Mouse (Mus musculus): ENCODE results near the gene Ncor2. TPM values are rescaled to one million over a fixed set of nuclear protein-coding genes. Genes with fewer than 3 reads are reported as not detected.

Ncor2 gene
- polyA plus RNA-seq, 1 experiment: 49.9 TPM

DNA sequence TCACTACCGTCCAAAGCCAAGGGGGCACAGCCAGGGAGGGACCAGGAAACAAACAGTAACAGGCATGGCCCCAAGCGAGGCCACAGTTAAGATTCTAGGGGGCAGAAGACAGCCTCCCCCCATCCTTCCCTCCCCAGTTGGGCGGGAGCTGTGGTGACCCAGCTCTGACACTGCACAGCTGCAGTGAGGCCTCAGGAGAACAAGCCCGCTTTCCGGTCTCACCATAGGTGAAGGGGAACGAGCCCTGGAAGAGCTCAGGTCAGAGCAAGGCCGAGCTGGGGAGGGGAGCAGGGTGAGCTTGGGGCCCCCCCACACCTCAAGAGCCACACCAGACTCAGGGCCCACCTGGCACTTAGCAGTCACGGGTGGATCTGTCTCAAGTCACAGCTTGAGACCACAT lies 123.1 kb downstream of the Ncor2 start:
- H3K36me3 ChIP-seq (ENCODE audit: control insufficient read depth, insufficient read depth, low read length): peaks cover 7% of the 10 kb centered on the region
- H3K4me3 ChIP-seq (ENCODE audit: low read depth, low read length): no peak overlapping the region
- peaks cover 11% of the 10 kb centered on the region for H3K4me1 ChIP-seq (ENCODE audit: control insufficient read depth, insufficient read depth, insufficient read length, low read length)
- H3K27ac ChIP-seq (ENCODE audit: insufficient read depth, low read depth, low read length): no peak overlapping the region
- no peaks in the 10 kb centered on the region for H3K27me3 ChIP-seq (ENCODE audit: control insufficient read depth, insufficient read depth, low read length)
- TF ChIP-seq CTCF (IDR thresholded peaks at IDR 0.05; ENCODE audit: extremely low read depth, insufficient read length, insufficient replicate concordance, low read depth, low read length): no peak
- TF ChIP-seq POLR2A (IDR thresholded peaks at IDR 0.05; ENCODE audit: low read depth, low read length): no peak
- 78% methylated on average over 8 of the region's 8 CpGs for WGBS

GRCm38 (mm10) chr5:125053661-125054060 lies 125.4 kb downstream of the Ncor2 start:
- WGBS: 90% methylated on average over 7 of the region's 7 CpGs
- TF ChIP-seq POLR2A (IDR thresholded peaks at IDR 0.05; ENCODE audit: low read depth, low read length) (no peak), CTCF (IDR thresholded peaks at IDR 0.05; ENCODE audit: extremely low read depth, insufficient read length, insufficient replicate concordance, low read depth, low read length) (no peak)
- Histone ChIP-seq H3K27ac (ENCODE audit: insufficient read depth, low read depth, low read length) (no peak overlapping the region; the same call in 1 of the 2 replicates), H3K27me3 (ENCODE audit: control insufficient read depth, insufficient read depth, low read length) (no peaks in the 10 kb centered on the region), H3K36me3 (ENCODE audit: control insufficient read depth, insufficient read depth, low read length) (peaks cover 18% of the 10 kb centered on the region), H3K4me1 (ENCODE audit: control insufficient read depth, insufficient read depth, insufficient read length, low read length) (peaks cover 11% of the 10 kb centered on the region), H3K4me3 (ENCODE audit: low read depth, low read length) (no peak overlapping the region)

- peak overlapping the region; percentile 23; the same call in 1 of the 2 replicates for H3K27ac ChIP-seq (ENCODE audit: insufficient read depth, low read depth, low read length)
- H3K4me3 ChIP-seq (ENCODE audit: low read depth, low read length): no peak overlapping the region
Observed at GRCm38 (mm10) chr5:125052603-125053488, 126.2 kb downstream of the Ncor2 start.

GRCm38 (mm10) chr5:125052237-125052602 lies 126.8 kb downstream of the Ncor2 start:
- H3K36me3 ChIP-seq (ENCODE audit: control insufficient read depth, insufficient read depth, low read length): peaks cover 29% of the 10 kb centered on the region
- peaks cover 11% of the 10 kb centered on the region for H3K4me1 ChIP-seq (ENCODE audit: control insufficient read depth, insufficient read depth, insufficient read length, low read length)
- TF ChIP-seq CTCF (IDR thresholded peaks at IDR 0.05; ENCODE audit: extremely low read depth, insufficient read length, insufficient replicate concordance, low read depth, low read length) (no peak), POLR2A (IDR thresholded peaks at IDR 0.05; ENCODE audit: low read depth, low read length) (no peak)
- no peak overlapping the region for H3K4me3 ChIP-seq (ENCODE audit: low read depth, low read length)
- 74% methylated on average over 10 of the region's 10 CpGs for WGBS
- no peak overlapping the region for H3K27ac ChIP-seq (ENCODE audit: insufficient read depth, low read depth, low read length)
- H3K27me3 ChIP-seq (ENCODE audit: control insufficient read depth, insufficient read depth, low read length): no peaks in the 10 kb centered on the region

More at GRCm38 (mm10) chr5:125052603-125053488, 126.2 kb downstream of the Ncor2 start:
- TF ChIP-seq CTCF (IDR thresholded peaks at IDR 0.05; ENCODE audit: extremely low read depth, insufficient read length, insufficient replicate concordance, low read depth, low read length): no peak
- TF ChIP-seq POLR2A (IDR thresholded peaks at IDR 0.05; ENCODE audit: low read depth, low read length): no peak
- Histone ChIP-seq H3K4me1 (ENCODE audit: control insufficient read depth, insufficient read depth, insufficient read length, low read length) (peaks cover 11% of the 10 kb centered on the region), H3K27me3 (ENCODE audit: control insufficient read depth, insufficient read depth, low read length) (no peaks in the 10 kb centered on the region), H3K36me3 (ENCODE audit: control insufficient read depth, insufficient read depth, low read length) (peaks cover 24% of the 10 kb centered on the region)
- 71% methylated on average over 23 of the region's 23 CpGs for WGBS

GRCm38 (mm10) chr5:125049481-125049880 lies 129.5 kb downstream of the Ncor2 start:
- H3K36me3 ChIP-seq (ENCODE audit: control insufficient read depth, insufficient read depth, low read length): peaks cover 45% of the 10 kb centered on the region

GRCm38 (mm10) chr5:125046436-125046835 lies 132.6 kb downstream of the Ncor2 start:
- WGBS: 75% methylated on average over 5 of the region's 5 CpGs
- H3K27me3 ChIP-seq (ENCODE audit: control insufficient read depth, insufficient read depth, low read length): no peaks in the 10 kb centered on the region
- no peaks in the 10 kb centered on the region for H3K4me1 ChIP-seq (ENCODE audit: control insufficient read depth, insufficient read depth, insufficient read length, low read length)
- TF ChIP-seq POLR2A (IDR thresholded peaks at IDR 0.05; ENCODE audit: low read depth, low read length): no peak
- TF ChIP-seq CTCF (IDR thresholded peaks at IDR 0.05; ENCODE audit: extremely low read depth, insufficient read length, insufficient replicate concordance, low read depth, low read length): no peak
- peaks cover 51% of the 10 kb centered on the region for H3K36me3 ChIP-seq (ENCODE audit: control insufficient read depth, insufficient read depth, low read length)
- H3K4me3 ChIP-seq (ENCODE audit: low read depth, low read length): no peak overlapping the region
- no peak overlapping the region for H3K27ac ChIP-seq (ENCODE audit: insufficient read depth, low read depth, low read length)

More at GRCm38 (mm10) chr5:125049481-125049880, 129.5 kb downstream of the Ncor2 start:
- 95% methylated on average over 4 of the region's 4 CpGs for WGBS
- peaks cover 6% of the 10 kb centered on the region for H3K4me1 ChIP-seq (ENCODE audit: control insufficient read depth, insufficient read depth, insufficient read length, low read length)
- H3K27ac ChIP-seq (ENCODE audit: insufficient read depth, low read depth, low read length): no peak overlapping the region
- no peak for TF ChIP-seq POLR2A (IDR thresholded peaks at IDR 0.05; ENCODE audit: low read depth, low read length)
- TF ChIP-seq CTCF (IDR thresholded peaks at IDR 0.05; ENCODE audit: extremely low read depth, insufficient read length, insufficient replicate concordance, low read depth, low read length): no peak
- no peak overlapping the region for H3K4me3 ChIP-seq (ENCODE audit: low read depth, low read length)
- H3K27me3 ChIP-seq (ENCODE audit: control insufficient read depth, insufficient read depth, low read length): no peaks in the 10 kb centered on the region

GRCm38 (mm10) chr5:125045202-125045601 lies 133.8 kb downstream of the Ncor2 start:
- H3K27ac ChIP-seq (ENCODE audit: insufficient read depth, low read depth, low read length): no peak overlapping the region
- no peaks in the 10 kb centered on the region for H3K4me1 ChIP-seq (ENCODE audit: control insufficient read depth, insufficient read depth, insufficient read length, low read length)
- H3K36me3 ChIP-seq (ENCODE audit: control insufficient read depth, insufficient read depth, low read length): peaks cover 42% of the 10 kb centered on the region
- no peaks in the 10 kb centered on the region for H3K27me3 ChIP-seq (ENCODE audit: control insufficient read depth, insufficient read depth, low read length)
- TF ChIP-seq POLR2A (IDR thresholded peaks at IDR 0.05; ENCODE audit: low read depth, low read length) (no peak), CTCF (IDR thresholded peaks at IDR 0.05; ENCODE audit: extremely low read depth, insufficient read length, insufficient replicate concordance, low read depth, low read length) (no peak)
- H3K4me3 ChIP-seq (ENCODE audit: low read depth, low read length): no peak overlapping the region
- WGBS: 83% methylated on average over 5 of the region's 5 CpGs
